Mouse (Mus musculus) ES-E14 (cell line): ENCODE measurements at regions not wholly inside any gene's neighbourhood (a gene's known extent, or its start where the extent isn't known, plus 50 kb on each side); places are given as distances from the start of the nearest gene placed in this dataset.

ENCODE experiments used
- DNase-seq: peaks from one replicate; pipeline ENCODE4 v3.0.0-alpha.2; 2013; ENCODE audit warnings: low read depth, low spot score
- H3K27ac ChIP-seq: 2 replicates; pipeline ENCODE4 v1.5.1; 2012; ENCODE audit warnings: low read depth, mild to moderate bottlenecking, low read length, moderate library complexity, mixed read lengths; ENCODE audit not compliant: poor library complexity, insufficient read depth, severe bottlenecking
- H3K36me3 ChIP-seq: 2 replicates; pipeline ENCODE4 v1.6.1; 2012; ENCODE audit warnings: mild to moderate bottlenecking, low read length, moderate library complexity, mixed read lengths; ENCODE audit not compliant: control insufficient read depth, poor library complexity, insufficient read depth, severe bottlenecking
- H3K4me1 ChIP-seq, 2 experiments: fragments of 150-350 bp in 1 of 2; sonication (generic) in 1 of 2; 2 replicates each; pipeline ENCODE4 v1.6.1; 2012; ENCODE audit warnings: low read length in 2 of 2, mild to moderate bottlenecking in 1 of 2, mixed read lengths in 1 of 2; ENCODE audit not compliant: control insufficient read depth in 2 of 2, insufficient read depth in 2 of 2, poor library complexity in 1 of 2
- H3K4me3 ChIP-seq, 2 experiments: fragments of 150-350 bp in 1 of 2; sonication (generic) in 1 of 2; 2 replicates each; pipeline ENCODE4 v1.5.1; 2012; ENCODE audit warnings: low read length in 2 of 2, low read depth in 1 of 2, mild to moderate bottlenecking in 1 of 2, mixed read lengths in 1 of 2; ENCODE audit not compliant: insufficient read depth in 1 of 2, poor library complexity in 1 of 2, severe bottlenecking in 1 of 2
- H3K9ac ChIP-seq: 2 replicates; pipeline ENCODE4 v1.6.1; 2012; ENCODE audit warnings: low read depth, mild to moderate bottlenecking, low read length, mixed read lengths; ENCODE audit not compliant: poor library complexity, insufficient read depth, severe bottlenecking
- H3K9me3 ChIP-seq: fragments of 150-350 bp; sonication (generic); 2 replicates; pipeline ENCODE4 v1.6.1; 2012; ENCODE audit warnings: low read depth, mild to moderate bottlenecking, low read length; ENCODE audit not compliant: control insufficient read depth, insufficient read depth
- CHD2 ChIP-seq: IDR thresholded peaks from 2 replicates; pipeline ENCODE4 v1.6.1; 2014; ENCODE audit warnings: mild to moderate bottlenecking, low read depth, low read length, inconsistent platforms
- HCFC1 ChIP-seq: IDR thresholded peaks from 2 replicates; pipeline ENCODE4 v1.6.1; 2012; ENCODE audit warnings: low read length, inconsistent platforms, borderline replicate concordance; ENCODE audit not compliant: insufficient read depth
- MAFK ChIP-seq: IDR thresholded peaks from 2 replicates; pipeline ENCODE4 v1.6.1; 2014; ENCODE audit warnings: mild to moderate bottlenecking, low read depth, low read length, inconsistent platforms; ENCODE audit not compliant: insufficient read depth
- ZC3H11A ChIP-seq: IDR thresholded peaks from 2 replicates; pipeline ENCODE4 v1.6.1; 2012; ENCODE audit warnings: low read depth, mild to moderate bottlenecking, inconsistent platforms, low read length, borderline replicate concordance
- ZNF384 ChIP-seq: IDR thresholded peaks from 2 replicates; pipeline ENCODE4 v1.6.1; 2012; ENCODE audit warnings: low read depth, low read length, inconsistent platforms
- in situ Hi-C, 2 experiments: fragments of 600-800 bp; cut with MboI; formaldehyde crosslinking; loops; one replicate each; pipeline ENCODE4 v1.15.1; 2025; ENCODE audit warnings: low sequenced_read_pairs in 2 of 2, inconsistent platforms in 1 of 2; ENCODE audit not compliant: unreplicated experiment in 2 of 2

GRCm38 (mm10) chr17:84893273-84894033 is 63.1 kb upstream of the Ppm1b start:
- no peak for DNase-seq
- TF ChIP-seq ZC3H11A, result no peak
- no peak for TF ChIP-seq CHD2
- in situ Hi-C loops, result no loop called here

GRCm38 (mm10) chr17:84895526-84895925 is 61.0 kb upstream of the Ppm1b start:
- Histone ChIP-seq H3K36me3 (no peaks in the 10 kb centered on the region), H3K4me3 (no peak overlapping the region), H3K9ac (no peak overlapping the region), H3K4me1 (no peaks in the 10 kb centered on the region), H3K27ac (no peak overlapping the region), H3K9me3 (no peaks in the 10 kb centered on the region)
- TF ChIP-seq MAFK (no peak), HCFC1 (no peak), CHD2 (no peak), ZNF384 (no peak), ZC3H11A (no peak)
- in situ Hi-C loops, result no loop called here
- DNase-seq, result no peak

More at GRCm38 (mm10) chr17:84893273-84894033, 63.1 kb upstream of the Ppm1b start:
- Histone ChIP-seq H3K9me3 (no peaks in the 10 kb centered on the region), H3K36me3 (no peaks in the 10 kb centered on the region), H3K4me1 (no peaks in the 10 kb centered on the region), H3K27ac (no peak overlapping the region), H3K4me3 (no peak overlapping the region), H3K9ac (no peak overlapping the region)

- no peak overlapping the region for H3K4me3 ChIP-seq
- H3K36me3 ChIP-seq, result no peaks in the 10 kb centered on the region; the same call in 1 of the 2 replicates
- in situ Hi-C loops, result no loop called here
- no peak for TF ChIP-seq HCFC1
- TF ChIP-seq ZC3H11A, result no peak
- TF ChIP-seq ZNF384, result no peak
- TF ChIP-seq MAFK, result no peak
- TF ChIP-seq CHD2, result no peak
- no peak for DNase-seq
- no peaks in the 10 kb centered on the region for H3K9me3 ChIP-seq
- no peak overlapping the region for H3K9ac ChIP-seq
- H3K27ac ChIP-seq, result no peak overlapping the region
- H3K4me1 ChIP-seq, result no peaks in the 10 kb centered on the region
Measured at GRCm38 (mm10) chr17:84896572-84896971, 60.0 kb upstream of the Ppm1b start.

- Histone ChIP-seq H3K36me3 (no peaks in the 10 kb centered on the region; the same call in 1 of the 2 replicates), H3K9ac (no peak overlapping the region), H3K4me3 (no peak overlapping the region), H3K9me3 (no peaks in the 10 kb centered on the region), H3K27ac (peak overlapping the region; percentile 6; the same call in 1 of the 2 replicates), H3K4me1 (no peaks in the 10 kb centered on the region)
- in situ Hi-C loops, result no loop called here
- TF ChIP-seq MAFK (peak; percentile 82), HCFC1 (no peak)
- no peak for DNase-seq
Measured at GRCm38 (mm10) chr17:84898407-84898806, 58.1 kb upstream of the Ppm1b start.

- TF ChIP-seq MAFK (no peak), CHD2 (no peak), ZC3H11A (no peak), ZNF384 (no peak), HCFC1 (no peak)
- no peak overlapping the region for H3K4me3 ChIP-seq
- in situ Hi-C loops, result no loop called here
- DNase-seq, result no peak
- no peaks in the 10 kb centered on the region for H3K9me3 ChIP-seq
- H3K36me3 ChIP-seq, result no peaks in the 10 kb centered on the region; the same call in 1 of the 2 replicates
- no peak overlapping the region for H3K9ac ChIP-seq
- no peaks in the 10 kb centered on the region for H3K4me1 ChIP-seq
- no peak overlapping the region for H3K27ac ChIP-seq
Measured at GRCm38 (mm10) chr17:84903625-84904337, 52.8 kb upstream of the Ppm1b start.
